Mouse (Mus musculus): ENCODE measurements at regions not wholly inside any gene's neighbourhood (a gene's known extent, or its start where the extent isn't known, plus 50 kb on each side); places are given as distances from the start of the nearest gene placed in this dataset.
A peak's percentile ranks its signal among the peaks of the same experiment; 100 is the strongest.

DNA sequence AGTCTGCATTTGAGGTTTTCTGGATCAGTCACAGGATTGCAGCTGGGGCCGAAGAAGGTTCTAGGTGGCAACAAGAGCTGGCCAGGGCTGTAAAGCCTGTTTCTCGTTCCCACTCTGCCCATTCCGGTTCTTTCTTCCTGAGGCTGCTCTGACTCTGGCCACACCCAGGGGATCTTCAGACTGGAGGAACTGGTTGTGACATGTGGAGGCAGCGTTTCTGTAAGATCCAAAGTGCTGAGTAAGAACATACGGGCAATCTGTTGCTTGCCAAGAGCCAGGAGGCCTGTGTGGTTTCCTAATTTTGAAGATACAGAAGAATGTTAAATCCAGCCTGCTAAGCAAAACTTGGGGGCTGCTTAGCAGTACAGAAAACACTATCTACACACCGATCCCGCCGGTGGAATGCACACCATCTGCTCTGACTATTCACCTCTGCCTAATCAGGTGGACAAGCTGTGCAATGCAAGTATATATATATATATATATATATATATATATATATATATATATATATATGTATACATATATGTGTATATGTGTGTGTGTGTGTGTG lies 99.3 kb upstream of the Bmp2k start:
- TF ChIP-seq GATA1 (IDR thresholded peaks at IDR 0.05; ENCODE audit: low read length) = no peak

DNA sequence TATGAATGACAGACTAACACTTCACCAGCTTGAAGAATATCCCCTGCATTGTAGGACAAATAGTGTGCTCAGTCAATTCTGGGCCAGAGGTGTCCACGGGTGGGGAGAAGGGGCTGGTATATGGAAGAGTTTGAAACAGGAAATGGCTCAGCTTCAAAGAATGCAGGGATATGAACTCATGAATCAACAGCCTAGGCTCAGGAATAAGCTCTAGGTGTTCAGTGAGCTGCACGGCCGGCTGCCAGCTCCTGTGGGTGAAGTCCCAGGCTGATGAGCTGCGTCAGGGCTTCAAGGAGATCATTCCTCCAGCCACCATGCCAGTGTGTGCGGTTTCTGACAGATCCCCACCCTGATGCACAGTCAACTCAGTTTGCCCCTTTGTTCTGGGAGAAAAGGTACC lies 98.8 kb upstream of the Bmp2k start:
- no peak for TF ChIP-seq GATA1 (IDR thresholded peaks at IDR 0.05; ENCODE audit: low read length)

DNA sequence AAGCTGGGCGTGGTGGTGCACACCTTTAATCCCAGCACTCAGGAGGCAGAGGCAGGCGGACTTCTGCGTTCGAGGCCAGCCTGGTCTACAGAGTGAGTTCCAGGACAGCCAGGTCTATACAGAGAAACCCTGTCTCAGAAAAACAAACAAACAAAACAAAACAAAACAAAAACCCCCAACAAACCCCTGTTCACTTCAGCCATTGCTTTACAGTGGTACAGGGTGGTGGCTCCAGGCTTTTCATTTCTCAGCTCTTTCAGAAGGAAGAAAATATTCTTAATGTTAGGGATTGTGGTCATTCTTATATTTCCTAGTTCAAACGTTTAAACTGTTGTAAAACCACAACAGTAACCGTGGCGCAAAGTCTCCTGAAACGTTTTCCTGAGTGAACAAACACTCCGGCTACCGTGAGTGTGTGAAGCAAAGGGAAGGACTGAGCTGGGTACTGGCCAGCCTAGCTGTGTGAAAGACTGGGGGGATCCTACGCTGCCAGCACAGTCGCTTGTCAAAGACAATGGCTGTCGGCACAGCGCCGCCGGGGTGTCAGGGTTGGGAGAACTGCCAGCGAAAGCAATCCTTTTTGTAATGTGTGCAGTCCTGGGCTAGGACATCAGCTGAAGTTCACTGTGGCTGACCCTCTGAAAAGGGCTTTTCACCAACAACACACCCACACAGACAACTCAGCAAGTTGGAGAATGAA lies 91.8 kb upstream of the Bmp2k start:
- TF ChIP-seq GATA1 (IDR thresholded peaks at IDR 0.05; ENCODE audit: low read length) = no peak

DNA sequence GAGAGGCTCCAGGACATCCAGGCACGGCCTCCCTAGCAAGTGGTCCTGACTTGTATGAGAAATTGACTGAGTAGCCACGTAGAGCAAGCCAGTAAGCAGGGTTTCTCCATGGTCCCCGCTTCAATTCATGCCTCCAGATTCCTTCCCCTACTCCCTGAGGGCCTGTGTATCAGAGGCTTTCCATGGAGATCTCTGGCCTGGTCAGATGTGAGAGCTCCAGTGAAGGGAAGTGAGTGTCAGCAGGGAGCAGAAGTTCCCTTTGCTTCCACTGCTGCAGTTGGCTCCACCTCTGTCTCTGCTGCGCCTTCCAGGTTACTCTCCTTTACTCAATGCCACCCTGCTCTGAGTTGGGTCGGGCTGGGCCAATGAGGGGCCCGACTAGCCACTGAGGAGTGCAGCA lies 88.3 kb upstream of the Bmp2k start:
- no peak for TF ChIP-seq GATA1 (IDR thresholded peaks at IDR 0.05; ENCODE audit: low read length)

DNA sequence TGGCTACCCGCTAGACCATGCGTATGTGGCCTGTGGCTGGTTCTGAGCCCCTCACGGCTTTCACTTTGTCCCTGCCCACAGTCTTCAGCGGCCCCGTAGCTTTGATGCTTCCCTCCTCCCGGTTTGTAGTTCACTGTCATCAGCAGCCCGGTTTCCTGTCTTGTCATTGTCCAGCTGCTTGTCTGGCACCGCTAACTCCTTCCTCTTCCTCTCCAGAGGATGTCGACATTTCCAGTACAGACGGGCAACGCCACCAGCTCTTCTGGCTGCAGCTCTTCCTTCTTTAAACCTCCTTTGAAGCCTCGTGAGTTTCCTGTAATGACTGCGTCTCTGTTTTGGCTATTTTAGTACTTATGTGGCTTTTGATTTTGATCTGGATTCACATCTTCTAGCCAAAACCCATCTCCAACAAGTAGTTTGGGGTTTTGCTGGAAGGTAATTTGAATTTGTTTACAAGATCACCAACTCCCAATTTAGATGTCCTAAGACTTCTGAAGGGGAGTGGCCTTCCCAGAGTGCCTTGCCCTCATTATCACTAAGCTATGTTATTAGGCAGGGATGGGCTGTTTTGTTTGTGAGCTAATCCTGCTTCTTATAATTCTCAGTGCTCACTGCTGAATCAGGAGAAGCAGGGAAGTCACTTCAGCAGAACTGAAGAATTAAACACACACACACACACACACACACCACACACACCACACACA lies 85.8 kb upstream of the Bmp2k start:
- TF ChIP-seq GATA1 (IDR thresholded peaks at IDR 0.05; ENCODE audit: low read length) = no peak

DNA sequence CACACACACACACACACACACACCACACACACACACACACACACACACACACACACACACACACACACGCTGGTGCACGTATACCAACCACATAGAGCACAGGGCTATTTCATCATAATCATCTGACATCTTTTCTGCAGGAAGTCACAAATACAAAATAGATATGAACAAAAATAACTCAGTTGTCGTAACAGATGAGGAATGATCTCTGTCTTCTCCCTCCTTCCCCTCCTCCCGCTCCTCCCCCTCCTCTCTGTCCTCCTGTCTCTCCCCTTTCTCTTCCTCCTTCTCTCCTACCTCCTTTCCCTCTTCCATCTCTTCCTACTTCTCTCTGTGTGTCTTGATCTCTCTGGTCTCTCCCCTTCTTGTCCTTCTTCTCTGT lies 85.2 kb upstream of the Bmp2k start:
- TF ChIP-seq GATA1 (IDR thresholded peaks at IDR 0.05; ENCODE audit: low read length) = no peak

DNA sequence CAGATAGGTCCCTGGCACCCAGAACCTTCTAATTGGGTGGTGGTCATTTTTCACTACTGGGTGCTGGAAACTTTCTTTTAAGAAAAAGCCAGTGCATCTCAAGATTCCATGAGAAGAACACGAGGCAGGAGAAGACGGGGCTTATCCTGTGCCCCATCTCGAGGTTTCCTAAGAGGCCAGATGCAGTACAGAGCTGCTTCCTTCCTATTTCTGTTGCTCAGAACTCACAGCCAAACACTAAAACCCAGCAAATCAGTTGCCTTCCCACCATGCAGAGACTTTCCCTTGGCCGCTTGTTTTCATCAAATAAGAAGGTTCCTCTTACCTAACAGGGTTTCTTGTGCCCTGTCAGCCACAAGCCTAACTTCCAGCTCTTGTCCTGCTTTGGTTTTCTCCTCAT lies 84.7 kb upstream of the Bmp2k start:
- TF ChIP-seq GATA1 (IDR thresholded peaks at IDR 0.05; ENCODE audit: low read length) = peak; percentile 47

DNA sequence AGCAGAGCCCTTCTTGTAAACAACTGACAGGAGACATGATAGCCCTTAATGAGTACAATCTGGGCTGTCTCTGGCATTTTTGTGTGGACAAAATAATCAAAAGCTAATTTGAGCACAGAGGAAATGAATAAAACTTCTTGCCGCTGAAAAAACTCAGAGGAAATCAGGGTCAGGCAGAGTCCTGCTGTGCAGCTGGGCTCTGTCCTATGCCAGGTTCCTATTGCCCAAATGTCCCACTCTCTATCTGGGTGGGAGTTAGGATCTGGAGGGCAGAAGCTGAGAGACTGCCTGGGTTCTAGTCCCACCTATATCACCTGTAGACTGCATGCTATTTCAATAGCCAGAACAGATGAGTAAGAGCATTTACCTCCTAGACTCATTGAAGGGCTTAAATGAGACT lies 83.8 kb upstream of the Bmp2k start:
- TF ChIP-seq GATA1 (IDR thresholded peaks at IDR 0.05; ENCODE audit: low read length) = no peak

DNA sequence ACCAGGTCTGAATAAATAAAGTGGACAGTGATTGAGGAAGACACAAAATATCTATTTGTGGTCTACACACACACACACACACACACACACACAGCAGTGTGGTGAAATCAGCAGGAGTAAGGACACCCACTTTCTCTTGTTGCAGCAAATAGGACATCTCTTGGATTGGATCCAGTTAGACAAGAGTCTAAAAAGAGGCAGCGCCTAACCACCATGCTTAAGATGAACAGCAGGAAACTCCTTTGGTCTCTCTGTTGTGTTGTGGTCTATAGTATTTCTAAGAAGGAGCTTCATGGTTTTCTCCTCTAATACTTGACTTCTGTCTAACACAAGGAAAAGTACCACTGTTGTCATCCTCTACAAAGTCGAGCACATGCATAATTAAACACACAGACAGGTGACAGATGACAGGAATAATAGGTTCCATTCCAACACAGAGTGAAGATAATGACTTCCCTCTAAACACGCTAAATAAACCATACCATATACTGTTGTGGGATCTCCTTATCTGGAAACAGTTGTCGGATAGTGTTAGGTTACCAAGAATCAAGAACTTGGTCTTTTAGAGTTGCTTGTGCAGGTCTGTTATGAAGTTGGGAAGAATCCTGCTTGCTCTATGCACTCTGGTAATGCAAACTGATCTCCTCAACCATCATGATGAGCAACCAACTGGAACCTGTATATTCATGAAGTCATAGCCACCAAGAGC lies 82.6 kb upstream of the Bmp2k start:
- TF ChIP-seq GATA1 (IDR thresholded peaks at IDR 0.05; ENCODE audit: low read length) = no peak

DNA sequence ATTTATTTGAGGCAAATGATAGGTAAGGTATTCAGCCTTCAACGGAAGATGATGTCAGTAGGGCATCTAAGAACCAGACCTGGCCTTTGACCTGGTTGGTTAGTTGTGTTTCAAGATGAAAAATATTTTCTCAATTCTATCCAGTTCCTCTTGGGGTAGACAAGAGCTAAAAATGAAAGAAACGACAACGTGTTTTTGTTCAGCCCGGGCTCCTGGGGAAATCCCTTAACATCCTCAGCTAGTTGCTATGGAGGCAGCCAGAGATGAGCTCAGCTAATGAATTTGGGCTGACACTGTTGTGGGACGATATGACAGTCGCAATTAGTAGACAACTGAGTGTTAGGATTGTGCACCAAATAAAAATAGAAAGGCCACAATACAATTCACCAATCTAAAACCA lies 80.6 kb upstream of the Bmp2k start:
- TF ChIP-seq GATA1 (IDR thresholded peaks at IDR 0.05; ENCODE audit: low read length) = no peak

DNA sequence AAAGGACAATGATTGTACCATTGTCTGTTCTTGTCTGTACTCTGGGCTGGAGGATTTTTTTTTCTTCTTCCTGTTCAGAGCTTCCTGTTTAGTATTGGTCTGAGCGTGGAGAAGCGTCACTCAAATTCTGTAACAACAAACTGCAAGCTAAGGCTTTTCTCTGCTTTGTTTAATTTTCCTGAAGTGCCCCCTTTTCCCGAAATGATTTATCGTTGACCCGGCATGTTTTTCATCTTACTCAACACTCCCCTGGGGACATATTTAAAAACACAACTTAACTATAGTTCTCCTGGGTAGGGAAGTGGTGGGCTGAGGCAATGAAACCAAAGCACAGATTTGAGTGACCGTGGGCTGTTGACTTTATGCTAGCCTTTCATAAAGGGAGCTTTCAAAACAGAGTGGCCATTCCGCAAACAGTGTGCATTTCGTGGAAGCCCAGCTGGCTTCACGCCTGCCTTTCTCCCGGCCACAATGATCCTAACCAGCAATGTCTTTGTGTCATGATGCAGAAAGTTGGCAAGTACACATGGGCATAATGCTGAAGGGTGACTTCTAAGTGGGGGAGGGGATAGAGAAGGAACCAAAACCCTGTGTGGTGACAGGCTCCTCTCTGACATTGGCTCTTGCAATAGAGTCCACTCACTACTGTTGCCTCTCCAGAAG lies 79.8 kb upstream of the Bmp2k start:
- no peak for TF ChIP-seq GATA1 (IDR thresholded peaks at IDR 0.05; ENCODE audit: low read length)

DNA sequence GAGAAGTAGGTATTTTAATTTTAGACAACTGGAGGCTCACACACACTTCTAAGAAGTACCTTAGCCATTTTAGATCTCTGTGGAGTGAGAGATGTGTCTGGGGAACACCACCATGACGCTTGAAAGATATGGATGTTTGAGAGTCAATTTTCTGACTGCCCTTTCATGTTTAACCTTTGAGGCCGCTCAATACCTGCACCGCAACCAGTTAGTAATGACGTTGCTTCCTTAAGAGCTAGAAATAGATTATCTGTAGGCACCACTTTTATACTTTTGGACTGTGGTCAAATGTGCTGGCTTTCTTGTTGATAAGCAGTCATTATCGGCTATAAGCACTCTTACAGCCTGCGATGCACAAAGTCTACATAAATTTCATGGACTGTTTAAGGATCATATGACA lies 78.3 kb upstream of the Bmp2k start:
- TF ChIP-seq GATA1 (IDR thresholded peaks at IDR 0.05; ENCODE audit: low read length) = peak; percentile 96

DNA sequence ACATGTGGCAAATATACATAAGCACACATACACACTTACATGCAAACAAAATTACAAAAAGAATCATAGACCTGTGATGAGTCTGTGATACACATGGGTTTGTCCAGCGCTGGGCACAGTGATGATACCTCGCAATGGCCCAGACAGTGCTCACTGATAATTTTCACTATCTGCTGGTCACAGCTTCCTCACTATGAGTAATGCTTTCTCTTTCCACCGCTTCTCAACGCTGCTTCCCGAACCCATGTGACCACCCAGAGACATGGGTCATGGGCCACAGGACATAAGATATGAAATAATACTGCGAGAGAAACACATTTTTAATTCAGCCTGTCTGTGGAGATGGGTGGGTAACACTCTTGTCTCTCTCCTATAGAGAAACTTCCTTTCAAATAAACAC lies 76.5 kb upstream of the Bmp2k start:
- TF ChIP-seq GATA1 (IDR thresholded peaks at IDR 0.05; ENCODE audit: low read length) = peak; percentile 79

DNA sequence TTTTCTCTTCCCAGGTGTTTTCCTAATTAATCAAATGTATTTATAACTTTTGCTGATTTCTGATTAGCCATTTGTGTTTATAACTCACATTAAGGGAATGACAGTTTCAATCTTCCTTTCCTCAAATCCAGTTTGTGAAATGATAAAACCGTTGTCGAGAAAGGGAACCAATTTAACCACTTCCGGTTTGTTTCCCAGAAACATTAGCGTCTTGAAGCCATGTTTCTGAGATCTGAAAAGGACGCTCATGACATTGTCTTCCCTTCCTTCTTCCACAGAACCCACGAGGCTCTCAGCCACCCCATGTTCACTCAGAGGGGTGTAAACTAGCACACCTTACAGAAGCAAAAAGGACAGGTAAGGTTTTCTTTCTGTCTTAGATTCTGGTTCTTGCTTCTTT lies 76.0 kb upstream of the Bmp2k start:
- no peak for TF ChIP-seq GATA1 (IDR thresholded peaks at IDR 0.05; ENCODE audit: low read length)

DNA sequence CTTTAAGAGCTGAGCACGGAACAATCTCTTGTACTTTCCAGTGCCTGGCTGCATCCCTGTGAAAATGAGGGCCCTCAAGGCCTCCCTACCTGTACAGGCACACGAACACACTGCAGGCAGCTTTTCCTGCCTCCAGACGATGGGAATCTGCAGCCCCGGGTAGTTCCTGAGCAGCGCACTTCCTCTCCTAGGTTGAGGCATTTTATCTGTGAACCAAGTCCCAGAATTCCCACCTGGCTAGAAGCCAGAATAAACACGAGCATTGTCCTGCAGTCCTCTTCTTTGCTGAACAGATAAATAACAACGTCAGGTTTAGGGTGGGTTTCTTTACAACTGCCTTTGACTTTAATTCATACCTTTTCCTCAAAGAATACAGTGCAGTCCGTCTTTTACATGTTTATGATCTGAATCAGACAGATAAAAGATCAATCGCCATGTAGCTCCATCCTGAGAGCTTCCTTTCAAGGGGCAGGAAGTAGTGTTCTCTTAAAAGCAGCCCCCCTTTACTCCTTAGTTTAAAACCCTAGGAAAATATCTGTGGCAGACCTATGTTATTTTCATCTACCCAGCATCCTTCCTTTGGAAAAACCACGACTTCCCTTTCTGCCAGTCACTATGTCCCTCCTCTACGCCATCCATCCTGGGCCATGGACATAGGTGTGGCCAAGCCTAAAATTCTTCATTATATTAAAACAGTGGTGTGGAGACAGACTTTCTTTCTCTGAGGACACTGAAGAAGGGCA lies 75.3 kb upstream of the Bmp2k start:
- TF ChIP-seq GATA1 (IDR thresholded peaks at IDR 0.05; ENCODE audit: low read length) = no peak
